Mouse (Mus musculus): ENCODE data around the gene Gm14124.
"Not testable (repeated sequence)": the region's sequence is repeated elsewhere in the genome, so short reads cannot be mapped to it uniquely, and the experiment has no call there.

GRCm38 (mm10) chr2:150217600-150218362 is 39.5 kb upstream of the Gm14124 start, which contains the start of gene Zfp937:
- not testable (repeated sequence) for TF ChIP-seq CTCF, EP300 (IDR thresholded peaks at IDR 0.05)

Data from lung, postnatal 0 days (tissue).